In the genomic region with DNA sequence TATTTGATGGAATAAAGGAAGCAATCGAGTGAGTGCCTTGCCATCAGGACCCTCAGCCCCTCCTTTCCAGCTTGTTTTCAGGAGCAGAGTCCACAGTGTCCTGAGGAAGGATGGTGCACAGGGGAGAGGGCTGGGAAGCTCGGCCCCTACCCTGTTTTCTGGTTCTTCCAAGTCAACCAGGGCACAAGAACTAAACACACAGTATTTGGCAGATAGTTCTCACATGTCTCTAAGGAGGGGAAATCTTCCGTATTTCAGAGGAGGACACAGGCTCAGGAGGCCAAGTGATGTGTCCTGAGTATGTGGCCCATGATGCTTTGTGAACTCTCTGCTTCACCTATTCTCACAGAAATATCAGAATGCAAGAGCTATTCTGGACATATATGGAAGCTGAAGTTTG, we compare ENCODE assay signal across 9 mouse cellular contexts. TPM values are rescaled to one million over a fixed set of nuclear protein-coding genes. Genes with fewer than 3 reads are reported as not detected.
DNase-seq lines count a peak whose midpoint lies in the region; ATAC-seq lines count a peak whose summit lies in the region.
"Had no signal": no experiment of that assay in that cellular context is flagged by ENCODE, and none has a peak within 500 bp of the region (broad histone marks: within the 10 kb centered on the region; RNA-seq: fewer than 3 reads in every experiment).

No protein-coding gene starts in this region.

- H3K4me3 ChIP-seq in megakaryocyte, embryonic 14.5 days (replicated peaks), result peak overlapping the region; percentile 98
- H3K4me3 ChIP-seq in hindbrain, embryonic 12.5 days, result no peak overlapping the region
- H3K4me3 ChIP-seq in liver, embryonic 16.5 days (ENCODE audit: low read depth, low read length), result peak overlapping the region; percentile 94

- no peak overlapping the region for H3K9ac ChIP-seq in hindbrain, embryonic 12.5 days
- H3K9ac ChIP-seq in liver, embryonic 16.5 days (ENCODE audit: low read depth, low read length), result peak overlapping the region; percentile 99

- WGBS in hindbrain, embryonic 12.5 days, result 61% methylated on average over 3 of the region's 3 CpGs
- WGBS in liver, embryonic 16.5 days (ENCODE audit: insufficient replicate concordance), result 55% methylated on average over 3 of the region's 3 CpGs

- H3K9me3 ChIP-seq in megakaryocyte, embryonic 14.5 days, result no peaks in the 10 kb centered on the region
- no peaks in the 10 kb centered on the region for H3K9me3 ChIP-seq in hindbrain, embryonic 12.5 days (replicated peaks)
- no peaks in the 10 kb centered on the region for H3K9me3 ChIP-seq in liver, embryonic 16.5 days (replicated peaks; ENCODE audit: control insufficient read depth, low read length)

- no peaks in the 10 kb centered on the region for H3K27me3 ChIP-seq in megakaryocyte, embryonic 14.5 days (replicated peaks)
- H3K27me3 ChIP-seq in hindbrain, embryonic 12.5 days, result no peaks in the 10 kb centered on the region
- no peaks in the 10 kb centered on the region for H3K27me3 ChIP-seq in liver, embryonic 16.5 days (ENCODE audit: control insufficient read depth, insufficient read depth, low read depth, low read length)

- peaks cover 13% of the 10 kb centered on the region for H3K36me3 ChIP-seq in megakaryocyte, embryonic 14.5 days (replicated peaks; ENCODE audit: low read length)
- H3K36me3 ChIP-seq in hindbrain, embryonic 12.5 days, result no peaks in the 10 kb centered on the region
- no peaks in the 10 kb centered on the region for H3K36me3 ChIP-seq in liver, embryonic 16.5 days (ENCODE audit: control insufficient read depth, insufficient read depth)

- DNase-seq in frontal cortex, postnatal 14 days (ENCODE audit: low spot score in 2 of 2), result no peak
- no peak for DNase-seq in thymus, postnatal 36 days
- DNase-seq: kidney, postnatal 36 days; lung, postnatal 14 days had no signal

- H3K4me1 ChIP-seq in megakaryocyte, embryonic 14.5 days, result peaks cover 83% of the 10 kb centered on the region
- peaks cover 32% of the 10 kb centered on the region for H3K4me1 ChIP-seq in hindbrain, embryonic 12.5 days
- peaks cover 64% of the 10 kb centered on the region for H3K4me1 ChIP-seq in liver, embryonic 16.5 days (ENCODE audit: control insufficient read depth, low read depth, low read length)

- no peak overlapping the region for H3K27ac ChIP-seq in hindbrain, embryonic 12.5 days
- peak overlapping the region; percentile 56 for H3K27ac ChIP-seq in liver, embryonic 16.5 days (ENCODE audit: low read length)

- H3K4me2 ChIP-seq in hindbrain, embryonic 12.5 days (replicated peaks), result peak overlapping the region; percentile 97; the same call in 1 of the 2 replicates
- peak overlapping the region; percentile 79 for H3K4me2 ChIP-seq in liver, embryonic 16.5 days (ENCODE audit: low read depth, low read length)

- ATAC-seq in megakaryocyte, adult 5-6 weeks (ENCODE audit: poor library complexity, severe bottlenecking), result no peak
- ATAC-seq in hindbrain, embryonic 12.5 days (ENCODE audit: low FRiP score), result no peak
- ATAC-seq in liver, embryonic 16.5 days (ENCODE audit: low read depth), result no peak
- ATAC-seq in CD4-positive, CD25-positive, alpha-beta regulatory T cell, adult 4 months, result no peak

RNA-seq across cellular contexts. Expression of a gene that starts 2.5 kb away (rescaled TPM):
- 8.1 and 18.2 TPM in 2 replicates for polyA plus RNA-seq in megakaryocyte, embryonic 14.5 days (2012; ENCODE audit: insufficient read depth, low replicate concordance)
- 33.1 and 33.6 TPM in 2 replicates for total RNA-seq in megakaryocyte, adult 5-6 weeks (2015)
- 22.8 and 24.6 TPM in 2 replicates for total RNA-seq in megakaryocyte, adult 5-6 weeks (2017)
- 27.5 and 31.1 TPM in 2 replicates for polyA plus RNA-seq in hindbrain, embryonic 12.5 days (2016; fragmentation: Nextera tagmentation; extraction: Ambion mirVana)
- 3.2 and 3.3 TPM in 2 replicates for polyA plus RNA-seq in liver, embryonic 16.5 days (2015; fragmentation: Nextera tagmentation; extraction: Ambion mirVana)
- polyA plus RNA-seq in CD4-positive, CD25-positive, alpha-beta regulatory T cell, adult 4 months (2017; shearing (Covaris generic)), result 10 to 100 TPM; 10.2 to 14.2 TPM

RNA-seq across cellular contexts. Expression of a gene that starts 42.5 kb away (rescaled TPM):
- not detected in 2 replicates for polyA plus RNA-seq in megakaryocyte, embryonic 14.5 days (2012; ENCODE audit: insufficient read depth, low replicate concordance)
- total RNA-seq in megakaryocyte, adult 5-6 weeks (2015), result not detected in 2 replicates
- not detected in 2 replicates for total RNA-seq in megakaryocyte, adult 5-6 weeks (2017)
- 0.06 TPM in 1 of 2 replicates, not detected in the other for polyA plus RNA-seq in hindbrain, embryonic 12.5 days (2016; fragmentation: Nextera tagmentation; extraction: Ambion mirVana)
- 4.1 and 4.7 TPM in 2 replicates for polyA plus RNA-seq in liver, embryonic 16.5 days (2015; fragmentation: Nextera tagmentation; extraction: Ambion mirVana)
- polyA plus RNA-seq in CD4-positive, CD25-positive, alpha-beta regulatory T cell, adult 4 months (2017; shearing (Covaris generic)), result under 1 TPM in 1 of 2 experiments, not detected in 1; 0.09 TPM
